Mouse (Mus musculus) mouse embryonic stem cell (cell line): ENCODE results near the gene Tent5b.

Experiments used
- in situ Hi-C, 2 experiments: fragments of 300-500 bp; cut with MboI; formaldehyde crosslinking; loops; 1 replicate in 1 of 2; 3 replicates in 1 of 2; pipeline ENCODE4 v1.14.3; 2019 to 2020; ENCODE audit warnings: low sequenced_read_pairs in 2 of 2, low pct_unique_long_range_greater_than_20kb in 1 of 2, mixed read lengths in 1 of 2; ENCODE audit not compliant: unreplicated experiment in 1 of 2

The Tent5b gene

GRCm38 (mm10) chr4:133461362-133461761 lies 18.6 kb upstream of the Tent5b start:
- in situ Hi-C loops, result no loop called here

- in situ Hi-C loops, result no loop called here
These were observed 16.7 kb upstream of the Tent5b start for GRCm38 (mm10) chr4:133463184-133463583.

GRCm38 (mm10) chr4:133468080-133468479 lies 11.9 kb upstream of the Tent5b start:
- in situ Hi-C loops, result no loop called here

- in situ Hi-C loops, result no loop called here
These were observed 10.8 kb upstream of the Tent5b start for GRCm38 (mm10) chr4:133469122-133469521.

- in situ Hi-C loops, result no loop called here
These were observed 8.7 kb upstream of the Tent5b start for GRCm38 (mm10) chr4:133471135-133471821.

GRCm38 (mm10) chr4:133473833-133474232 lies 6.1 kb upstream of the Tent5b start:
- in situ Hi-C loops, result no loop called here

GRCm38 (mm10) chr4:133480185-133480537 lies 229 bp downstream of the Tent5b start:
- in situ Hi-C loops, result no loop called here

GRCm38 (mm10) chr4:133480754-133481153 lies 822 bp downstream of the Tent5b start:
- in situ Hi-C loops, result no loop called here

GRCm38 (mm10) chr4:133481488-133481887 lies 1.6 kb downstream of the Tent5b start:
- in situ Hi-C loops, result no loop called here

- in situ Hi-C loops, result no loop called here
These were observed 2.5 kb downstream of the Tent5b start for GRCm38 (mm10) chr4:133482479-133482878.

GRCm38 (mm10) chr4:133484266-133485025 lies 4.5 kb downstream of the Tent5b start:
- in situ Hi-C loops, result no loop called here

GRCm38 (mm10) chr4:133485691-133486425 lies 5.9 kb downstream of the Tent5b start:
- in situ Hi-C loops, result no loop called here

GRCm38 (mm10) chr4:133486673-133487357 lies 6.9 kb downstream of the Tent5b start:
- in situ Hi-C loops, result no loop called here

- in situ Hi-C loops, result no loop called here
These were observed 8.9 kb downstream of the Tent5b start for GRCm38 (mm10) chr4:133488619-133489392.

GRCm38 (mm10) chr4:133489489-133490245 lies 9.7 kb downstream of the Tent5b start:
- in situ Hi-C loops, result no loop called here

GRCm38 (mm10) chr4:133491800-133492199 lies 11.9 kb downstream of the Tent5b start:
- in situ Hi-C loops, result no loop called here

GRCm38 (mm10) chr4:133493895-133494294 lies 14.0 kb downstream of the Tent5b start:
- in situ Hi-C loops, result no loop called here

- in situ Hi-C loops, result no loop called here
These were observed 14.5 kb downstream of the Tent5b start for GRCm38 (mm10) chr4:133494432-133494831.
